Mouse (Mus musculus) adrenal gland, adult (tissue): ENCODE data around the gene Abhd16b.

ENCODE experiments used
- DNase-seq, 2 experiments: peaks; one replicate each; pipeline ENCODE4 v3.0.0; 2022 to 2023; ENCODE audit warnings: low spot score in 1 of 2; ENCODE audit not compliant: inconsistent age in 2 of 2

Abhd16b gene

GRCm38 (mm10) chr2:181493156-181493927, at the start of gene Abhd16b:
Abhd16b (plus strand) TSS chr2:181493206.
- peak in 1 of 2 experiments; percentile 29 for DNase-seq

GRCm38 (mm10) chr2:181452181-181452580, 40.8 kb upstream of the Abhd16b start:
- DNase-seq = peak in 1 of 2 experiments; percentile 35

GRCm38 (mm10) chr2:181453274-181453673, 39.7 kb upstream of the Abhd16b start:
- no peak for DNase-seq

- DNase-seq = peak in 1 of 2 experiments; percentile 71
These were observed 37.1 kb upstream of the Abhd16b start for GRCm38 (mm10) chr2:181455899-181456298.

- peak in 1 of 2 experiments; percentile 62 for DNase-seq
These were observed 35.2 kb upstream of the Abhd16b start for GRCm38 (mm10) chr2:181457831-181458230.

DNA sequence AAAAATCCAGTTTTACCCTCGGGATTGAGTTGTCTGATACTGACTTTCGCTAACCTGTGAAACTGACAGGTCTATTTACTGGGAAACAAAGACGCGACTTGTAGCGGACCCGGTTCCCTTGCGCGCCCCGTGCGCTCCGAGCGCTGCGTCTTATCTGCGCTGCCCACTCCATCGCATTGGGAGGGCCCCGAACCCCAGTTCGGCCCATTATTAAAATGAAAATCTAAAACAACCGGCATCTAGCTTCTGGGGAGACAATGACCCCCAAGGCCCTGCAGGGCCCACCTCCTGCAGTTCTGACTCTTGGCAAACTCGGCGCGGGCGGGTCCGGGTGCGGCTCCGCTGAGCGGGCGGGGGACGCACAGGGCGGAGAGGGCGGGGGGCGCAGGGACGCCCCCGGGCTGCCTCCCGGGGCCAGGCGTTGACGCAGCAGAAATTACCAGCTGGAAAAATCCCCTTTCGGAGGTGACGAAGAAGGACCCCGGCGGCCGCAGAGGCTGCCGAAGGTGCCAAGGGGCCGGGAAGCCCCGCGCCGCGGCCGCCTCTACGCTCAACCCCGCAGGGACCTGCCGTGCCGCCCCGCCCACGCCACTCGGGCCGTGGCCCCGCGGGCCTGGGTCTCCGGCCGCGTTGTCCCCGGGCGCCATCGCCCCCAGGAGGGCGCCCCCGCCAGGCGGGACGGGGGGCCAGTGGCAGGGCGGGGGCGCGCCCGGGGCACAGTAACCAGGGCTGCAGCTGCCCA, 34.4 kb upstream of the Abhd16b start:
- peak; percentile 59 to 79 for DNase-seq

DNA sequence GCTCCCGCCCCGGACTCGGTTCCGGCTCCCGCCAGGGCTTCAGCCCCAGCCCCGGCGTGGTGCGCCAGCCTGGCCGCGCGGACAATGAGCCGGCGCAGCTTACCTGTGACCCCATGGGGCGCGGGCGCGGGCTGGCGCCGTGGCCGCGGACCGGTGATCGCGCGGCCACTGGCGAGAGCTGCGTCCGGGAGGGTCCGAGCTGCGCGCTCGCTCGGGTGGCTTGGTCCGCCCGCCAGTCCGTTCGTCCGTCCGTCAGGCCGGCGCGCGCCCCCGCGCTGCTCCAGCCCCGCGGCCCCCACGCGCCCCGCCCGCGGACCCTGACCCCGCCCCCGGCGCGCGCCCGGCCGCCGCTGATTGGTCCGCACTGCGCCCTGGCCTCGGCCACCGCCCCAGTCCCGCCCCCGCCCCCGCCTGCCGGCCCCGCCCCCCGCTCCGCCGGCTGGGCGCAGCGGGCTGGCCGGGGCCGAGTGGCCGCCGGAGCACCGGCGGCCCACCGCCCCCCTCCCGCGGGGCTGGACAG, 33.8 kb upstream of the Abhd16b start, which contains the start of gene Zbtb46:
TSS of gene Zbtb46 (minus strand) at position 274 of the 520 bp plus-strand sequence.
- DNase-seq = peak; percentile 93 to 95

GRCm38 (mm10) chr2:181459673-181460621, 33.1 kb upstream of the Abhd16b start:
- peak; percentile 74 to 87 for DNase-seq

DNA sequence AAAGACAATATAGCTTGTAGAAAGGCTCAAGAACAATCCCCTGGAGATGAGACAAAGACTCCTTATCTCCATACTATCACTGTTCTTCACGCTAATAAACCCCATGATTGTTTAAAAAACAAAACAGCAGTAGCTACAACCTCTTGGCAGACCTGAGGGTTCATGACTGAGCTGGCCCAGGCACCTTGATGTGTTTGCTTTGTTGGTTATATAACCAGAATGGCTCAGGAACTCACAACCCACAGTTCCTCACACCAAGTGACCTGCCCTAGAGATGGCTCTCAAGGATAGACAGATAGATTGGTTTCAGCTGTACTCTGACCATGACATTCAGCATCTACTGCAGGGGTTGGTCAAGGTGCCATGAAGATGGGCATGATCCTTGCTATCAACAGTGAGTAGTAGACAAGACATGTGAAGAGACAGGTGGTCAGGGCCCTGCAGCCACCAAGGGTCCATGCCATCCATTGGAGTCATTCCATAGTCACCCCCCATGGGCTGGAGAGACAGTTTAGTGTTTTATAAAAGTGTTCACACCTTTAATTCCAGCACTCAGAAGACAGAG, 31.4 kb upstream of the Abhd16b start:
- DNase-seq = no peak

DNA sequence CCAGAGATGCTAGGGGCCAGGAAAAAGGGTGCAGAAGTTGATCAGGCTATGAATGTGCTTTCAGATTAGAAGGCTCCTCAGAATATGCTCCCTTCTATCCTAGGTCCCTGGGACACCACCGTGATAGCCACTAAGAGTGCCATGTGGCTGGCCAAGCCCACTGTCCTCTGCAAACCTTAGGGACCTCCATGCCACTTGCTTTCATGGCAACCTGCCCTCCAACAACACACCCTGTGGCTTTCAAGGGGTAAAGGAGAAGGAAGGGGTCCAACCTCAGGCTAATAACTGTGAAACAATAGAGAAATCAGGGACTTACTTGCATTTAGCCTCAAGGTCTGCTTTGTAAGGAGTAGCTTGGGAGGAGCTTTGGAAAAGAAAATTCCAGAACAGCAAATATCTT, 30.4 kb upstream of the Abhd16b start:
- no peak for DNase-seq

DNA sequence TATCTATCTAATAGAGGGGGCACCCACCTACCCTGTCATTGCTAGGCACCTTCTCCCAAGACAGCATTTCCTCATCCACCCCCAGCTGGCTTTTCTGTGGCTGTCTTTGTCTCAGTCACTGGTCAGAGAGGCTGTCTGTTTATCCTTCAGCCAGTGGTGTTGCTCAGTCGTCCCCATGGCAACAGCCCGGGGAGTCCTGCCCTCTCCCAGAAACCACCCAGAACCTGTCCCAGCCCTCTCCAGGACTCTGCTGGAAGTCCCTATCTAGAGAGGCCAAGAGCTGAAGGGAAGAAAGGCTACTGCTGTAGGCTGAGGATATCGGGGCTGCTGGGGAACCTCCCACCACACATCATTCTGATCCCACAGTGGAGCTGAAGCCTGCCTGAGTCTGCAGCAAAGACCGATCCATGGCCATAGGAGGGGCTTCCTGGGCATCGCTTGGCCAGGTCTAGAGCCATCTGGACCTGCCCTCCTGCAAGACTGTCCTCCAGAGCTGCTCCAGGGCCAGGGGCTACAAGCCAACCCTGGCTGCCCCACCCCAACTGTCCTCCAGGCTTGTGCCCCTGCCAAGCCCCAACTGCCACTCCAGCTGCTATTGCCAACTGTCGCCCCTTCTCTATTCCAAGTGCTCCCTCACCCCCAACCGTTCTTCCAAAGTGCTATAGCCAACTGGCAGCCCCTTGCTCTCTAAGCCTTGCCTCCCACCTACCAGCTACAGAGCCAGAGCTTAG, 29.8 kb upstream of the Abhd16b start:
- peak; percentile 63 to 80 for DNase-seq

GRCm38 (mm10) chr2:181465423-181465822, 27.6 kb upstream of the Abhd16b start:
- DNase-seq = no peak

- DNase-seq = peak in 1 of 2 experiments; percentile 66
These were observed 22.7 kb upstream of the Abhd16b start for GRCm38 (mm10) chr2:181470285-181470684.

GRCm38 (mm10) chr2:181471246-181471645, 21.8 kb upstream of the Abhd16b start:
- DNase-seq = peak; percentile 59 to 78

- peak in 1 of 2 experiments; percentile 69 for DNase-seq
These were observed 20.7 kb upstream of the Abhd16b start for GRCm38 (mm10) chr2:181472256-181472827.

- no peak for DNase-seq
These were observed 9.9 kb upstream of the Abhd16b start for GRCm38 (mm10) chr2:181483120-181483519.

- peak; percentile 64 to 81 for DNase-seq
These were observed 9.3 kb upstream of the Abhd16b start for GRCm38 (mm10) chr2:181483562-181484318.

DNA sequence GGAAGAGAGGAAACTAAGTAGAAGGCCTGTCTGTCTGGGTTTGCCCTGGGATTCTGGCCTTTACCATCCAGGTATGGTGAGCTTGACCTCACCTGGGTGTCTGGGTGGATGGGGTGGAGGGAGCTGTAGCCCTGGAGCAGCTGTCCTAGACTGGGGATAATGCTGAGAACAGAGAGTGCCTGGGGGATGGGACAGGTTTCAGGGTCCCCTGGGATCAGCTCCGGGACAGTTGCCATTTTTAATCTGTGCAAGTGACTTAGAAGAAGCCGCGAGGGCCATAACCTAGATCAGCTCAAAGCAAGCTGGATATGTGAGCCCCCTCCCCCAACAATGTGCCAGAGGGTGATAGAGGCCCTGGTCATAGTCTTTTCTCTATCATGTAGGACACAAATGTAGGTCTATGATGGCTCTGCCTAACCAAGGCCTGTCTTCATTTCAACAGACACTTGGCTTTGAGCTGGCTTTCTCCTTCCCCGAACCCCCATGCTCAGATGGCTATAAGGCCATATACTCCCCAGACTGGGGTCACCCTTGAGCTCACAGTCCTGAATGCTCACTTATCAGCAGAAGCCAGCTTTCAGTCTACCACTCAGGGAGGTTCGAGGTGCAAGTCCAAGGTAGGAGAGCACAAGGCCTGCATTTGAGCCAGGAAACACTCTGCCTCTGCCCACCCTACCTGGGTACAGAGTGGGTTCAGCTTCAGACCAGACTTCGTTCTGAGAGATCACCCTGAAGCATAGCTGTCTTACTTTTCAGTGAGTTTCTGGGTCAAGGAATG, 8.4 kb upstream of the Abhd16b start:
- DNase-seq = peak in 1 of 2 experiments; percentile 62
